Mouse (Mus musculus) left cerebral cortex, postnatal 25 days (tissue): ENCODE data around the gene Ankrd66. TPM values are rescaled to one million over a fixed set of nuclear protein-coding genes. Genes with fewer than 3 reads are reported as not detected.

ENCODE experiments used
- DNase-seq, 2 experiments: peaks; one replicate each; pipeline ENCODE4 v3.0.0; 2022; ENCODE audit warnings: low spot score in 2 of 2, mixed read lengths in 1 of 2
- intact Hi-C: fragments of 180-260 bp; cut with DNase I; formaldehyde crosslinking; loops from one replicate; pipeline ENCODE4 v1.15.1; 2025
- total RNA-seq, 2 experiments: library from RNA; stranded (reverse); gene quantifications; 2 replicates each; pipeline ENCODE4 v1.2.3; 2021

Ankrd66 gene
- total RNA-seq, 2 experiments from 2014 or later = 0.25 TPM; not detected in 1

DNA sequence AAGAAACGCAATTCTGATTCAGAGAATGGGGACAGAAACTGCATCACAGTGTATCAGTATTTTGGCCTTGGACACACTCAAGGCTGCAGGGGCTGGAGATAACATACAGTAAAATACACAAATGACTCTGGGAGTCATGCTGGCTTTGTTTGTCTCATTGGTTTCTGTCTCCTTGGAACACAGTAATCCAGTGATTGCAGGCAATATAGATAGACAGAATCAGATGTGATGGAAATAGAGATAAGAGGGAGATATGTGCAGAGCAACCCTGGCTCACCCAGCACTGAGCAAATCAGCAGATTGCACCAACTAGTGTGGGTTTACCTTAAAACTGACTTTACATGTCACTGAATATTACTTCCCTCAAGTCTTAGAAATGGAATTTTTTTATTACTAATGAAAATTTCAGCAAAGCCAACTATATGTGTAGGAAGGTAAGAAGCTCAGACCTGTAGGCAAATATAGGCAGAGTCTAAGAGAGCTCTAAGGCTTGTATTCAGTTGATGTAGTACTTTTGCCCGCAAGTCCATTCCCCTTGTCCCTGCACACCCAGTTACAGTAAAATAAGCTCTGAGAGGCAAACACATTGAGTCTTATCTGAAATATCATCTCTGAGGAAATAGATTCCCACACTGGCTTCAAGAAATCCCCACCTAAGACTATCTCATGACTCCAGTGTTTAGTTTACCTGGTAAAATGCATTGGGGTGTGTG, 54.8 kb downstream of the Ankrd66 start:
- no peak for DNase-seq
- intact Hi-C loops = no loop called here

DNA sequence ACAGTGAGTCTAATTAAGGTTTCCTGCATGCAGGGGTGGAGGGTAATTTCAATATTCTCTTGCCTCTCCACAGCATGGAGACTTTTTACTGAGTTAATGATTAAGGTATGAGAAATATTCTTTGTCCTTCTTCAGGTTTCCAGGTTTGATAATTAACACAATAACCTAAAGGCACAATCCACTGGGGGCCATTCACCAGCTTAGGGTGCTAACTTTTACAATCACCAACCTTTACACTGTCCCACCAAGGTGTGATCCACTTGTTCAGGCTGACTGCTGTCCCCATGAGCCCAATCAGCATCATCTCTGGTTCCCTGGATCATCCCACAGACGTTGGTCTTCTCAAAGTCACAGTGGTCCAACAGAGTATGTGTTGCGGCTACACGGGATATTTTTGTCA, 57.5 kb downstream of the Ankrd66 start:
- DNase-seq = no peak
- intact Hi-C loops = no loop called here

Other genes with a start within 250 kb of the Ankrd66 start
- 10 to 100 TPM; 26.9 to 33.5 TPM for gene Adgrf5, start 183.2 kb downstream of the Ankrd66 start, total RNA-seq
- not detected for gene Mep1a, start 40.8 kb downstream of the Ankrd66 start, total RNA-seq
- 10 to 100 TPM; 76.0 to 79.6 TPM for gene Pla2g7, start 24.5 kb upstream of the Ankrd66 start, total RNA-seq
- under 1 TPM; 0.25 to 0.50 TPM for gene Tdrd6, start 86.7 kb upstream of the Ankrd66 start, total RNA-seq
- gene Slc25a27, start 123.6 kb upstream of the Ankrd66 start, total RNA-seq = 10 to 100 TPM; 42.8 to 47.8 TPM
- 1 to 10 TPM; 1.8 TPM for gene Cyp39a1, start 123.8 kb upstream of the Ankrd66 start, total RNA-seq